ENCODE assay signal across 7 mouse cellular contexts in the genomic region with DNA sequence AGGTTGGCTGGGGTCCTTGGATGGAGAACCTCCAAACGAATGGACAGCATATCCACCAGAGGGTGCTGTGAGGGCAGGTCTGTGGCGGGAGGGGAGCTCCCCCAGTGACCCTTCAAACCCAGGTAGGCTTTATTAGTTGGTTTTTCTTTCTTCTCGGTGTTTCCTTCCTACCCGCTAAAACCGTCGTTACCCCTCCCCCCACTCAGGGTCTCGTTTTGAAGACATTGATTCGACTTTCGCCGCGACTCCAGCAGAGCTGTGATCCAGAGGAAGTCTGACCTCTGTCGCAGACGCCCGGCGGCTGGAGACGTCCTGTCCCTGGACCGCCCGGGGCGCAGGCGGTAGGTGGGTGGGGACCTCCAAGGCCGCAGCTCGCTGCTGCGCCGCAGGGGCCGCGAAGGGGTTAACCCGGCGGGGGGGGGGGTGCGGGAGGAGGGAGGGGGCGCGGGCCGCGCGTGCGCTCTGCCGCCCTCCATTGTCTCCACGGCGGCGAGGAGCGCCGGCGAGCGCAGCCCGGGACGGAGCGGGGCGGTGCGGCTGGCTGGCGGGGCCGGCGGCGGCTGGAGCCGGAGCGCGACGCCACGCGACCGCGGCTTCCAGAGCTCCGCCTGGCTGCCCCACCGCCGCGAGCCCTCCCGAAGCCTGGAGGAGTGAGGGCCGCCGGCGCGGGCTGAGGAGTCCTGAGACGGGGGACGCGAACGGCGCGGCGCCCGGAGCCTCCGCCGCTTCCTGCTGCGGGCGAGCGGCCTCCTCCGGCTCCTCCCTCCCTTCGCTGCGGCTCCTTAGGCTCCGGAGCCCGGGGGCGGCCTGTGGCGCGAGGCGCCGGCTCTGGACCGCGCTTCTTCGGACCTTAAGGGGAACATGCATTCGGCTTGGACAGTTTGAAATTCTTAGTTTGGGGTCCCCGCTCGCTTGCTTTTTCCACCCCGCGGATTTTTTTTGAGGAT. TPM values are rescaled to one million over a fixed set of nuclear protein-coding genes. Genes with fewer than 3 reads are reported as not detected.
DNase-seq lines count a peak whose midpoint lies in the region; ATAC-seq lines count a peak whose summit lies in the region.

A gene (plus strand): TSS at position 67 of the 947 bp plus-strand sequence.

- intact Hi-C loops in gastrocnemius, postnatal 36 days (cut with DNase I) = loop anchor here (1.0 kb wide), 1 partner anchor 90 kb away; no protein-coding TSS in a partner anchor
- intact Hi-C loops in left cerebral cortex, postnatal 36 days (cut with DNase I) = loop anchor here (2.0 to 5.0 kb wide), 2 partner anchors 90 to 106 kb away; a partner anchor contains a TSS

- peak; percentile 87 for DNase-seq in adrenal gland, adult 2 months
- peak; percentile 92 for DNase-seq in embryo, embryonic 11 days
- DNase-seq in gastrocnemius, postnatal 36 days = peak; percentile 65 to 68
- DNase-seq in intestine, embryonic 14.5 days (ENCODE audit: low spot score) = peak; percentile 93
- DNase-seq in left cerebral cortex, postnatal 36 days (ENCODE audit: low spot score in 2 of 2) = peak; percentile 73 to 83
- DNase-seq in midbrain, embryonic 10.5 days (ENCODE audit: low spot score) = peak; percentile 89
- peak; percentile 68 for DNase-seq in skeletal muscle tissue, adult 2 months (ENCODE audit: low read depth, low spot score)

- H3K27ac ChIP-seq in intestine, embryonic 14.5 days (ENCODE audit: low read depth) = peak within 1 kb of the TSS; percentile 95
- peak within 1 kb of the TSS; percentile 98 for H3K27ac ChIP-seq in midbrain, embryonic 10.5 days (replicated peaks)

- under 1% methylated on average over 51 of the region's 100 CpGs for WGBS in intestine, embryonic 14.5 days
- WGBS in midbrain, embryonic 10.5 days = under 1% methylated on average over 92 of the region's 100 CpGs

- H3K4me2 ChIP-seq in intestine, embryonic 14.5 days (ENCODE audit: low read length) = peak within 1 kb of the TSS; percentile 76

- H3K4me1 ChIP-seq in intestine, embryonic 14.5 days (replicated peaks; ENCODE audit: control insufficient read depth, insufficient read depth, low read length) = peaks cover 20% of the 10 kb centered on the region
- H3K4me1 ChIP-seq in midbrain, embryonic 10.5 days = peaks cover 49% of the 10 kb centered on the region

- ATAC-seq in intestine, embryonic 14.5 days (replicated peaks; ENCODE audit: low FRiP score, low TSS enrichment, low read depth) = peak; percentile 92

- no peaks in the 10 kb centered on the region for H3K36me3 ChIP-seq in intestine, embryonic 14.5 days (ENCODE audit: control insufficient read depth, insufficient read depth, low read length)
- peaks cover 8% of the 10 kb centered on the region for H3K36me3 ChIP-seq in midbrain, embryonic 10.5 days

- peak within 1 kb of the TSS; percentile 90 for H3K4me3 ChIP-seq in intestine, embryonic 14.5 days (ENCODE audit: low read depth, low read length)
- H3K4me3 ChIP-seq in midbrain, embryonic 10.5 days = peak within 1 kb of the TSS; percentile 100

- no peaks in the 10 kb centered on the region for H3K27me3 ChIP-seq in intestine, embryonic 14.5 days (replicated peaks; ENCODE audit: control insufficient read depth, insufficient read depth, low read length)
- H3K27me3 ChIP-seq in midbrain, embryonic 10.5 days (ENCODE audit: low read depth, poor library complexity, severe bottlenecking) = no peaks in the 10 kb centered on the region

- no peaks in the 10 kb centered on the region for H3K9me3 ChIP-seq in intestine, embryonic 14.5 days (ENCODE audit: control insufficient read depth, low read length)
- no peaks in the 10 kb centered on the region for H3K9me3 ChIP-seq in midbrain, embryonic 10.5 days (replicated peaks)

- H3K9ac ChIP-seq in intestine, embryonic 14.5 days (ENCODE audit: low read length) = peak within 1 kb of the TSS; percentile 95

RNA-seq across cellular contexts. Expression of the gene that starts here (rescaled TPM):
- total RNA-seq in adrenal gland, adult 2 months (2021) = 10 to 100 TPM; 34.7 to 37.3 TPM
- 105 and 109 TPM in 2 replicates for polyA plus RNA-seq in adrenal gland, adult 2 months (2012; rRNA removed)
- total RNA-seq in gastrocnemius, postnatal 36 days (2021) = 10 to 100 TPM; 55.6 TPM
- polyA plus RNA-seq in intestine, embryonic 14.5 days (2014; fragmentation: Nextera tagmentation; extraction: Ambion mirVana) = 27.0 and 34.2 TPM in 2 replicates
- 100 to 1,000 TPM; 154 to 166 TPM for total RNA-seq in left cerebral cortex, postnatal 36 days (2021)
- polyA plus RNA-seq in midbrain, embryonic 10.5 days (2016; fragmentation: Nextera tagmentation; extraction: Ambion mirVana) = 28.1 and 32.2 TPM in 2 replicates

Comparison
In these comparisons a context has a peak if more than half of its experiments do, and no peak if none do; other contexts are left out.
1. Peak in every context shown above with its lines: DNase-seq, ATAC-seq, H3K4me3 ChIP-seq and H3K27ac ChIP-seq.